Mouse (Mus musculus): ENCODE results near the gene Zg16.
A peak's percentile ranks its signal among the peaks of the same experiment; 100 is the strongest.

Gene Zg16

GRCm38 (mm10) chr7:127076188-127076587 is 10.9 kb downstream of the Zg16 start:
- no peak for DNase-seq (ENCODE audit: low spot score in 2 of 2)

GRCm38 (mm10) chr7:127073221-127073620 is 13.9 kb downstream of the Zg16 start:
- DNase-seq (ENCODE audit: low spot score in 2 of 2): no peak

- no peak for DNase-seq (ENCODE audit: low spot score in 2 of 2)
These were observed 16.2 kb downstream of the Zg16 start for GRCm38 (mm10) chr7:127070871-127071413.

- no peak for DNase-seq (ENCODE audit: low spot score in 2 of 2)
These were observed 20.8 kb downstream of the Zg16 start for GRCm38 (mm10) chr7:127066317-127066716.

GRCm38 (mm10) chr7:127065538-127065937 is 21.6 kb downstream of the Zg16 start:
- DNase-seq (ENCODE audit: low spot score in 2 of 2): no peak

GRCm38 (mm10) chr7:127055026-127055585 is 32.0 kb downstream of the Zg16 start:
- DNase-seq (ENCODE audit: low spot score in 2 of 2): peak; percentile 5 to 6

GRCm38 (mm10) chr7:127041851-127042672 is 45.1 kb downstream of the Zg16 start, which contains the start of gene Kif22:
Gene Kif22, minus strand, starts transcription at chr7:127042471.
- DNase-seq (ENCODE audit: low spot score in 2 of 2): peak; percentile 70 to 80

GRCm38 (mm10) chr7:127031244-127031643 is 55.9 kb downstream of the Zg16 start:
- DNase-seq (ENCODE audit: low spot score in 2 of 2): no peak

- no peak for DNase-seq (ENCODE audit: low spot score in 2 of 2)
These were observed 57.0 kb downstream of the Zg16 start for GRCm38 (mm10) chr7:127030172-127030571.

GRCm38 (mm10) chr7:127027885-127028284 is 59.2 kb downstream of the Zg16 start:
- DNase-seq (ENCODE audit: low spot score in 2 of 2): no peak

- DNase-seq (ENCODE audit: low spot score in 2 of 2): peak; percentile 98 to 99
These were observed 60.0 kb downstream of the Zg16 start, which contains the start of gene Maz for GRCm38 (mm10) chr7:127026984-127027726. Gene Maz, minus strand, starts transcription at chr7:127027037.

GRCm38 (mm10) chr7:127026616-127026983 is 60.5 kb downstream of the Zg16 start:
- DNase-seq (ENCODE audit: low spot score in 2 of 2): no peak

- no peak for DNase-seq (ENCODE audit: low spot score in 2 of 2)
These were observed 60.9 kb downstream of the Zg16 start for GRCm38 (mm10) chr7:127026161-127026600.

- DNase-seq (ENCODE audit: low spot score in 2 of 2): no peak
These were observed 61.5 kb downstream of the Zg16 start for GRCm38 (mm10) chr7:127025556-127026160.

- peak; percentile 77 to 83 for DNase-seq (ENCODE audit: low spot score in 2 of 2)
These were observed 62.2 kb downstream of the Zg16 start for GRCm38 (mm10) chr7:127024755-127025555.

GRCm38 (mm10) chr7:127023896-127024690 is 63.0 kb downstream of the Zg16 start:
- DNase-seq (ENCODE audit: low spot score in 2 of 2): no peak

- no peak for DNase-seq (ENCODE audit: low spot score in 2 of 2)
These were observed 63.8 kb downstream of the Zg16 start for GRCm38 (mm10) chr7:127023272-127023691.

- DNase-seq (ENCODE audit: low spot score in 2 of 2): no peak
These were observed 64.4 kb downstream of the Zg16 start for GRCm38 (mm10) chr7:127022528-127023271.
